Mouse (Mus musculus): ENCODE measurements around the gene Nudt15.

- TF ChIP-seq CTCF (IDR thresholded peaks at IDR 0.05; ENCODE audit: low read depth, low read length), result no peak
- no peak for TF ChIP-seq POLR2A (IDR thresholded peaks at IDR 0.05; ENCODE audit: borderline replicate concordance, low read depth, low read length)
Observed at GRCm38 (mm10) chr14:73506283-73506682, 41.8 kb downstream of the Nudt15 start.
